Mouse (Mus musculus) layer of hippocampus, postnatal 14 days (tissue): ENCODE data around the gene Tulp2. TPM values are rescaled to one million over a fixed set of nuclear protein-coding genes. Genes with fewer than 3 reads are reported as not detected.

Experiments used
- microRNA-seq, 2 experiments: library from miRNA; unstranded; fragments of <30 nt; microRNA quantifications; one replicate each; pipeline ENCODE4 v1.2.0; 2021
- total RNA-seq, 2 experiments: library from RNA; stranded (reverse); gene quantifications; 2 replicates each; pipeline ENCODE4 v1.2.3; 2021

Tulp2 gene
- total RNA-seq, 2 experiments from 2014 or later: not detected

Small RNA genes within 50 kb of the gene (microRNA-seq; reads per million reads assigned to microRNA genes)
- 0 reads per million in 2 experiments for gene Gm22133

Other genes starting within 250 kb of the Tulp2 start
- gene Cd37, start 242.8 kb upstream of the Tulp2 start, total RNA-seq: 1 to 10 TPM; 4.0 TPM
- gene Slc6a16, start 240.8 kb upstream of the Tulp2 start, total RNA-seq: 1 to 10 TPM; 1.4 to 2.3 TPM
- gene Slc6a21, start 204.4 kb upstream of the Tulp2 start, total RNA-seq: not detected
- 10 to 100 TPM; 14.8 to 15.5 TPM for gene Trpm4, start 148.1 kb upstream of the Tulp2 start, total RNA-seq
- gene Hrc, start 146.6 kb upstream of the Tulp2 start, total RNA-seq: under 1 TPM; 0.50 to 0.69 TPM
- 100 to 1,000 TPM; 133 TPM for gene Ppfia3, start 114.9 kb upstream of the Tulp2 start, total RNA-seq
- 100 to 1,000 TPM; 148 to 157 TPM for gene Lin7b, start 111.3 kb upstream of the Tulp2 start, total RNA-seq
- gene Snrnp70, start 86.1 kb upstream of the Tulp2 start, total RNA-seq: 100 to 1,000 TPM; 386 to 456 TPM
- gene Kcna7, start 76.2 kb upstream of the Tulp2 start, total RNA-seq: not detected
- under 1 TPM in 1 of 2 experiments, not detected in 1; 0.31 TPM for gene Ntf5, start 68.2 kb upstream of the Tulp2 start, total RNA-seq
- gene Lhb, start 61.1 kb upstream of the Tulp2 start, total RNA-seq: under 1 TPM in 1 of 2 experiments, not detected in 1; 0.69 TPM
- 10 to 100 TPM; 17.7 to 18.7 TPM for gene Gys1, start 47.0 kb upstream of the Tulp2 start, total RNA-seq
- 10 to 100 TPM; 30.4 to 45.0 TPM for gene Ruvbl2, start 43.8 kb upstream of the Tulp2 start, total RNA-seq
- 100 to 1,000 TPM; 300 to 331 TPM for gene Ftl1, start 22.0 kb upstream of the Tulp2 start, total RNA-seq
- gene Bax, start 15.0 kb upstream of the Tulp2 start, total RNA-seq: 10 to 100 TPM; 90.2 to 90.6 TPM
- under 1 TPM; 0.57 to 0.62 TPM for gene Gm45808, start 4.9 kb downstream of the Tulp2 start, total RNA-seq
- 1 to 10 TPM; 2.8 TPM for gene Dhdh, start 6.9 kb downstream of the Tulp2 start, total RNA-seq
- 100 to 1,000 TPM in 1 of 2 experiments, 10 to 100 TPM in 1; 97.1 to 109 TPM for gene Nucb1, start 28.5 kb downstream of the Tulp2 start, total RNA-seq
- gene Ppp1r15a, start 44.4 kb downstream of the Tulp2 start, total RNA-seq: 10 to 100 TPM; 27.8 to 29.5 TPM
- 1 to 10 TPM in 1 of 2 experiments, under 1 TPM in 1; 0.83 to 1.5 TPM for gene Plekha4, start 44.5 kb downstream of the Tulp2 start, total RNA-seq
- not detected for gene Hsd17b14, start 73.0 kb downstream of the Tulp2 start, total RNA-seq
- 10 to 100 TPM; 21.4 to 27.2 TPM for gene Bcat2, start 88.3 kb downstream of the Tulp2 start, total RNA-seq
- not detected for gene Fgf21, start 133.6 kb downstream of the Tulp2 start, total RNA-seq
- not detected for gene Fut1, start 135.4 kb downstream of the Tulp2 start, total RNA-seq
- under 1 TPM in 1 of 2 experiments, not detected in 1; 0.23 TPM for gene Izumo1, start 139.9 kb downstream of the Tulp2 start, total RNA-seq
- gene Rasip1, start 145.6 kb downstream of the Tulp2 start, total RNA-seq: 10 to 100 TPM in 1 of 2 experiments, 1 to 10 TPM in 1; 9.3 to 10.3 TPM
- gene Mamstr, start 158.1 kb downstream of the Tulp2 start, total RNA-seq: 1 to 10 TPM; 1.7 to 1.8 TPM
- under 1 TPM; 0.30 to 0.67 TPM for gene Fut2, start 184.5 kb downstream of the Tulp2 start, total RNA-seq
- under 1 TPM; 0.67 to 0.94 TPM for gene Ntn5, start 202.1 kb downstream of the Tulp2 start, total RNA-seq
- gene Sec1, start 212.5 kb downstream of the Tulp2 start, total RNA-seq: under 1 TPM; 0.24 to 0.41 TPM
- 100 to 1,000 TPM; 110 to 123 TPM for gene Car11, start 218.0 kb downstream of the Tulp2 start, total RNA-seq
- 10 to 100 TPM; 49.7 to 59.1 TPM for gene Dbp, start 223.2 kb downstream of the Tulp2 start, total RNA-seq
- gene Rpl18, start 233.6 kb downstream of the Tulp2 start, total RNA-seq: 100 to 1,000 TPM; 423 to 452 TPM
- gene Sphk2, start 236.1 kb downstream of the Tulp2 start, total RNA-seq: 10 to 100 TPM; 30.5 to 31.4 TPM
- under 1 TPM; 0.48 to 0.60 TPM for gene Fam83e, start 239.3 kb downstream of the Tulp2 start, total RNA-seq
- gene Spaca4, start 243.9 kb downstream of the Tulp2 start, total RNA-seq: not detected